Mouse (Mus musculus) ES-E14 (cell line): ENCODE measurements around the gene Edil3. TPM values are rescaled to one million over a fixed set of nuclear protein-coding genes. Genes with fewer than 3 reads are reported as not detected.

Experiments
- DNase-seq: peaks from one replicate; pipeline ENCODE4 v3.0.0-alpha.2; 2013; ENCODE audit warnings: low read depth, low spot score
- H3K27ac ChIP-seq: 2 replicates; pipeline ENCODE4 v1.5.1; 2012; ENCODE audit warnings: low read depth, mild to moderate bottlenecking, low read length, moderate library complexity, mixed read lengths; ENCODE audit not compliant: poor library complexity, insufficient read depth, severe bottlenecking
- H3K36me3 ChIP-seq: 2 replicates; pipeline ENCODE4 v1.6.1; 2012; ENCODE audit warnings: mild to moderate bottlenecking, low read length, moderate library complexity, mixed read lengths; ENCODE audit not compliant: control insufficient read depth, poor library complexity, insufficient read depth, severe bottlenecking
- H3K4me1 ChIP-seq, 2 experiments: fragments of 150-350 bp in 1 of 2; sonication (generic) in 1 of 2; 2 replicates each; pipeline ENCODE4 v1.6.1; 2012; ENCODE audit warnings: low read length in 2 of 2, mild to moderate bottlenecking in 1 of 2, mixed read lengths in 1 of 2; ENCODE audit not compliant: control insufficient read depth in 2 of 2, insufficient read depth in 2 of 2, poor library complexity in 1 of 2
- H3K4me3 ChIP-seq, 2 experiments: fragments of 150-350 bp in 1 of 2; sonication (generic) in 1 of 2; 2 replicates each; pipeline ENCODE4 v1.5.1; 2012; ENCODE audit warnings: low read length in 2 of 2, low read depth in 1 of 2, mild to moderate bottlenecking in 1 of 2, mixed read lengths in 1 of 2; ENCODE audit not compliant: insufficient read depth in 1 of 2, poor library complexity in 1 of 2, severe bottlenecking in 1 of 2
- H3K9ac ChIP-seq: 2 replicates; pipeline ENCODE4 v1.6.1; 2012; ENCODE audit warnings: low read depth, mild to moderate bottlenecking, low read length, mixed read lengths; ENCODE audit not compliant: poor library complexity, insufficient read depth, severe bottlenecking
- H3K9me3 ChIP-seq: fragments of 150-350 bp; sonication (generic); 2 replicates; pipeline ENCODE4 v1.6.1; 2012; ENCODE audit warnings: low read depth, mild to moderate bottlenecking, low read length; ENCODE audit not compliant: control insufficient read depth, insufficient read depth
- CHD2 ChIP-seq: IDR thresholded peaks from 2 replicates; pipeline ENCODE4 v1.6.1; 2014; ENCODE audit warnings: mild to moderate bottlenecking, low read depth, low read length, inconsistent platforms
- HCFC1 ChIP-seq: IDR thresholded peaks from 2 replicates; pipeline ENCODE4 v1.6.1; 2012; ENCODE audit warnings: low read length, inconsistent platforms, borderline replicate concordance; ENCODE audit not compliant: insufficient read depth
- MAFK ChIP-seq: IDR thresholded peaks from 2 replicates; pipeline ENCODE4 v1.6.1; 2014; ENCODE audit warnings: mild to moderate bottlenecking, low read depth, low read length, inconsistent platforms; ENCODE audit not compliant: insufficient read depth
- ZC3H11A ChIP-seq: IDR thresholded peaks from 2 replicates; pipeline ENCODE4 v1.6.1; 2012; ENCODE audit warnings: low read depth, mild to moderate bottlenecking, inconsistent platforms, low read length, borderline replicate concordance
- ZNF384 ChIP-seq: IDR thresholded peaks from 2 replicates; pipeline ENCODE4 v1.6.1; 2012; ENCODE audit warnings: low read depth, low read length, inconsistent platforms
- in situ Hi-C, 2 experiments: fragments of 600-800 bp; cut with MboI; formaldehyde crosslinking; loops; one replicate each; pipeline ENCODE4 v1.15.1; 2025; ENCODE audit warnings: low sequenced_read_pairs in 2 of 2, inconsistent platforms in 1 of 2; ENCODE audit not compliant: unreplicated experiment in 2 of 2
- total RNA-seq: library from RNA; depleted of rRNA; stranded (reverse); fragments of 300-350 nt; gene quantifications from 2 replicates; pipeline ENCODE4 v1.2.3, GENCODE M21; 2012

Gene Edil3
- total RNA-seq, 1 experiment: 0.89 TPM

DNA sequence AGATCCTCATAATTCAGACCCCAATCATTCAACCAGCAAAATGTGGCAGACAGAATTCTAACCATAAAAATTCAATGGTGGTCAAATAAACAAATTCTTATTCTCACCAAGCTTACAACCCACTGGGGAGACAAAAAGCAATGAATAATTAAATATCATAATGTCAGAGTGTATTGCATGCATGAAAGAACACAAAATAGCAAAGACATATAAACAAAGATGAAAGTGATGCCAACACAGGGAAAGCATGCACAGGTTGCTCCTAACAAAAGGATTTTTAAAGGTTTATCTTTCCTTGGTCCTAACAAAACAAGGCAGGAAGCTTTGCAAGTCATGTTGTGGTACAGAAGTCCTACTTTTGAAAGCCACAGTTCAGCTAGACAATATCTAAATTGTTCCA lies 550.0 kb downstream of the Edil3 start:
- TF ChIP-seq HCFC1 (no peak), ZNF384 (no peak), MAFK (no peak), CHD2 (no peak), ZC3H11A (no peak)
- Histone ChIP-seq H3K4me3 (no peak overlapping the region), H3K36me3 (no peaks in the 10 kb centered on the region), H3K4me1 (no peaks in the 10 kb centered on the region), H3K9ac (no peak overlapping the region), H3K27ac (no peak overlapping the region), H3K9me3 (no peaks in the 10 kb centered on the region)
- in situ Hi-C loops: no loop called here
- no peak for DNase-seq

DNA sequence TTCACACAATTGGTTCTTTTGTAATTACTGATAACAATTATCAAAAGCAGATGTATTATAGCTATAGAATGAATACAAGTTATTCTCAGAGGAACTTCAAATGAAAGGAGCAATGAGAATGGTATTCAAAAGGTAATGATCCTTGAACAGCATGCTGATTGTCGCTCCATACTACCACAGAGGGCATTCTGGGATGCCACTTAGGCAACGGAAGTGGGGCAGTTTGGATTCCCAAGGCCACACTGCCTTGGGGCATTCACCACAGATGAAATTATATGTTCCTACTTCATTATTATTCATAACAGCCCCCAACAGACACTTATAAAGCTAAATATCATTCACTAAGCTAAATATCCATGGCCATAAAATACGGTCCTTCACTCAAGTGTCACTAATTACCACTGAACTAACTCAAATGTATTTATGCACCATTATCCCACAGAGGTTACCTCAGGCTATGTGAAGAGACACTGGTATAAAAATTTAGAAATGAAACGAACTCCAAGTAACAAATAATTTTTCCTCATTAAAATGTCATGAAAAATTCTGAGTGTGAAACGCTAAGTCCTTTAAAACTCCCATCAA lies 550.5 kb downstream of the Edil3 start:
- no peak for TF ChIP-seq CHD2
- TF ChIP-seq HCFC1: no peak
- TF ChIP-seq MAFK: no peak
- TF ChIP-seq ZNF384: no peak
- TF ChIP-seq ZC3H11A: no peak
- in situ Hi-C loops: no loop called here
- H3K9me3 ChIP-seq: no peaks in the 10 kb centered on the region

More for the DNA sequence above, 550.5 kb downstream of the Edil3 start:
- Histone ChIP-seq H3K4me1 (no peaks in the 10 kb centered on the region), H3K4me3 (no peak overlapping the region), H3K36me3 (no peaks in the 10 kb centered on the region), H3K27ac (no peak overlapping the region), H3K9ac (no peak overlapping the region)
- no peak for DNase-seq
